ENCODE assay signal across 8 mouse cellular contexts in genomic region chr19:53394552-53394951, GRCm38 (mm10). TPM values are rescaled to one million over a fixed set of nuclear protein-coding genes. Genes with fewer than 3 reads are reported as not detected.
DNase-seq lines count a peak whose midpoint lies in the region; ATAC-seq and TF ChIP-seq lines count a peak whose summit lies in the region.

No protein-coding gene starts in this region.

- no peak overlapping the region for H3K27ac ChIP-seq in liver, adult 2 months (replicated peaks; ENCODE audit: insufficient read depth, low read depth, low read length)
- no peak overlapping the region for H3K27ac ChIP-seq in liver, embryonic 12.5 days
- H3K27ac ChIP-seq in cerebellum, adult 2 months (ENCODE audit: insufficient read depth, low read length): no peak overlapping the region
- H3K27ac ChIP-seq in midbrain, postnatal 0 days (ENCODE audit: low read depth, low read length): no peak overlapping the region

- ATAC-seq in liver, embryonic 12.5 days: no peak
- ATAC-seq in midbrain, postnatal 0 days (ENCODE audit: low FRiP score): no peak

- no peak overlapping the region for H3K9ac ChIP-seq in liver, adult 2 months (ENCODE audit: low read depth, low read length)
- H3K9ac ChIP-seq in liver, embryonic 12.5 days: no peak overlapping the region
- no peak overlapping the region for H3K9ac ChIP-seq in midbrain, postnatal 0 days (replicated peaks; ENCODE audit: low read length, poor library complexity, severe bottlenecking)

- no peak for TF ChIP-seq CTCF in liver, adult 2 months (IDR thresholded peaks at IDR 0.05; ENCODE audit: low read depth, low read length)
- peak; percentile 18; the same call in 1 of the 2 replicates for TF ChIP-seq CTCF in cerebellum, adult 2 months (IDR thresholded peaks at IDR 0.05; ENCODE audit: borderline replicate concordance, insufficient read depth, low read depth, low read length)
- peak; percentile 85 for TF ChIP-seq CTCF in midbrain, postnatal 0 days (IDR thresholded peaks at IDR 0.05)

- H3K4me1 ChIP-seq in liver, adult 2 months (ENCODE audit: control insufficient read depth, insufficient read depth, low read length): peaks cover 3% of the 10 kb centered on the region
- peaks cover 38% of the 10 kb centered on the region for H3K4me1 ChIP-seq in liver, embryonic 12.5 days
- peaks cover 12% of the 10 kb centered on the region; the same call in 1 of the 2 replicates for H3K4me1 ChIP-seq in cerebellum, adult 2 months (ENCODE audit: control insufficient read depth, insufficient read depth, low read length)
- H3K4me1 ChIP-seq in midbrain, postnatal 0 days (ENCODE audit: insufficient read depth, low read length): 0 out of 2 replicates have a peak, but pooled peaks cover 6% of the 10 kb centered on the region

- H3K36me3 ChIP-seq in liver, adult 2 months (ENCODE audit: control insufficient read depth, insufficient read depth, low read length): no peaks in the 10 kb centered on the region
- H3K36me3 ChIP-seq in liver, embryonic 12.5 days: no peaks in the 10 kb centered on the region
- no peaks in the 10 kb centered on the region for H3K36me3 ChIP-seq in midbrain, postnatal 0 days (ENCODE audit: insufficient read depth, low read length)

- TF ChIP-seq POLR2A in liver, adult 2 months (IDR thresholded peaks at IDR 0.05; ENCODE audit: extremely low read depth, insufficient read depth, low read length): no peak
- no peak for TF ChIP-seq POLR2A in cerebellum, adult 2 months (IDR thresholded peaks at IDR 0.05; ENCODE audit: borderline replicate concordance, insufficient read depth, low read length)

- no peaks in the 10 kb centered on the region for H3K9me3 ChIP-seq in liver, embryonic 12.5 days (replicated peaks)
- no peaks in the 10 kb centered on the region for H3K9me3 ChIP-seq in midbrain, postnatal 0 days (ENCODE audit: low read length)

- DNase-seq in adrenal gland, adult (ENCODE audit: inconsistent age in 2 of 2, low spot score in 1 of 2): peak; percentile 39 to 79
- no peak for DNase-seq in adrenal gland, postnatal 25 days
- peak; percentile 46 for DNase-seq in liver, adult 2 months (ENCODE audit: extremely low read depth, low read depth, low spot score)
- peak; percentile 64 to 78 for DNase-seq in cerebellum, adult 2 months
- peak; percentile 49 to 78 for DNase-seq in heart, postnatal 10 days
- peak; percentile 86 for DNase-seq in midbrain, postnatal 0 days (ENCODE audit: low spot score)
- no peak for DNase-seq in adrenal gland, adult 8-10 months

- no peak overlapping the region for H3K4me2 ChIP-seq in liver, embryonic 12.5 days
- no peak overlapping the region for H3K4me2 ChIP-seq in midbrain, postnatal 0 days (ENCODE audit: low read depth, low read length, poor library complexity, severe bottlenecking)

- no peaks in the 10 kb centered on the region for H3K27me3 ChIP-seq in liver, adult 2 months (ENCODE audit: control insufficient read depth, insufficient read depth, low read length)
- no peaks in the 10 kb centered on the region for H3K27me3 ChIP-seq in liver, embryonic 12.5 days (replicated peaks)
- H3K27me3 ChIP-seq in cerebellum, adult 2 months (ENCODE audit: control insufficient read depth, insufficient read depth, low read length): no peaks in the 10 kb centered on the region
- no peaks in the 10 kb centered on the region for H3K27me3 ChIP-seq in midbrain, postnatal 0 days (ENCODE audit: insufficient read depth, low read length)

- 15% methylated on average over 7 of the region's 7 CpGs for WGBS in liver, adult 2 months
- WGBS in liver, embryonic 12.5 days (ENCODE audit: insufficient replicate concordance): 14% methylated on average over 7 of the region's 7 CpGs
- 2% methylated on average over 7 of the region's 7 CpGs for WGBS in cerebellum, adult 2 months
- WGBS in midbrain, postnatal 0 days: 15% methylated on average over 7 of the region's 7 CpGs

- intact Hi-C loops in heart, postnatal 10 days (cut with DNase I): loop anchor here (2.0 to 5.0 kb wide), 2 partner anchors 138 to 244 kb away; no protein-coding TSS in a partner anchor

- H3K4me3 ChIP-seq in liver, adult 2 months (ENCODE audit: insufficient read depth, low read depth, low read length): no peak overlapping the region
- H3K4me3 ChIP-seq in liver, embryonic 12.5 days: no peak overlapping the region
- H3K4me3 ChIP-seq in cerebellum, adult 2 months (replicated peaks; ENCODE audit: insufficient read depth, low read depth, low read length): no peak overlapping the region
- no peak overlapping the region for H3K4me3 ChIP-seq in midbrain, postnatal 0 days (ENCODE audit: low read depth, low read length)

- H3K79me2 ChIP-seq in liver, adult 2 months (ENCODE audit: control insufficient read depth, insufficient read depth, low read length): peaks cover 7% of the 10 kb centered on the region; the same call in 1 of the 2 replicates

RNA-seq across cellular contexts. Expression of gene Smndc1, which starts 4.2 kb away (rescaled TPM):
- 44.9 and 49.6 TPM in 2 replicates for total RNA-seq in adrenal gland, postnatal 25 days (2021)
- 7.6 and 8.1 TPM in 2 replicates for total RNA-seq in liver, adult 2 months (2014; rRNA removed)
- polyA plus RNA-seq in liver, adult 2 months (2012; rRNA removed): 1.6 and 1.8 TPM in 2 replicates
- 29.3 and 30.6 TPM in 2 replicates for polyA plus RNA-seq in liver, embryonic 12.5 days (2016; fragmentation: Nextera tagmentation; extraction: Ambion mirVana)
- polyA plus RNA-seq in cerebellum, adult 2 months (2012; rRNA removed): 24.6 and 26.1 TPM in 2 replicates
- 10 to 100 TPM; 37.3 to 39.5 TPM for total RNA-seq in heart, postnatal 10 days (2021)
- 8.9 and 17.8 TPM in 2 replicates for total RNA-seq in midbrain, postnatal 0 days (2014; rRNA removed)
- 28.9 and 35.0 TPM in 2 replicates for polyA plus RNA-seq in midbrain, postnatal 0 days (2015; fragmentation: Nextera tagmentation; extraction: Ambion mirVana)
- total RNA-seq in adrenal gland, adult 8-10 months (2022): 10 to 100 TPM; 40.5 to 49.4 (median 45.6) TPM

RNA-seq across cellular contexts. Expression of gene Gm10197, which starts 23.0 kb away (rescaled TPM):
- total RNA-seq in adrenal gland, postnatal 25 days (2021): not detected in 2 replicates
- not detected in 2 replicates for total RNA-seq in liver, adult 2 months (2014; rRNA removed)
- polyA plus RNA-seq in liver, adult 2 months (2012; rRNA removed): not detected in 2 replicates
- polyA plus RNA-seq in liver, embryonic 12.5 days (2016; fragmentation: Nextera tagmentation; extraction: Ambion mirVana): not detected in 2 replicates
- polyA plus RNA-seq in cerebellum, adult 2 months (2012; rRNA removed): not detected in 2 replicates
- not detected for total RNA-seq in heart, postnatal 10 days (2021)
- total RNA-seq in midbrain, postnatal 0 days (2014; rRNA removed): not detected in 2 replicates
- polyA plus RNA-seq in midbrain, postnatal 0 days (2015; fragmentation: Nextera tagmentation; extraction: Ambion mirVana): not detected in 2 replicates
- not detected for total RNA-seq in adrenal gland, adult 8-10 months (2022)

Comparison
In these comparisons a context has a peak if more than half of its experiments do, and no peak if none do; other contexts are left out.
1. DNase-seq: peak in adrenal gland, adult (2 of 2), liver, adult 2 months (single experiment), cerebellum, adult 2 months (2 of 2), heart, postnatal 10 days (2 of 2) and midbrain, postnatal 0 days (single experiment); none in adrenal gland, postnatal 25 days (single experiment) and adrenal gland, adult 8-10 months (single experiment).